Mouse (Mus musculus): ENCODE measurements at regions not wholly inside any gene's neighbourhood (a gene's known extent, or its start where the extent isn't known, plus 50 kb on each side); places are given as distances from the start of the nearest gene placed in this dataset.

DNA sequence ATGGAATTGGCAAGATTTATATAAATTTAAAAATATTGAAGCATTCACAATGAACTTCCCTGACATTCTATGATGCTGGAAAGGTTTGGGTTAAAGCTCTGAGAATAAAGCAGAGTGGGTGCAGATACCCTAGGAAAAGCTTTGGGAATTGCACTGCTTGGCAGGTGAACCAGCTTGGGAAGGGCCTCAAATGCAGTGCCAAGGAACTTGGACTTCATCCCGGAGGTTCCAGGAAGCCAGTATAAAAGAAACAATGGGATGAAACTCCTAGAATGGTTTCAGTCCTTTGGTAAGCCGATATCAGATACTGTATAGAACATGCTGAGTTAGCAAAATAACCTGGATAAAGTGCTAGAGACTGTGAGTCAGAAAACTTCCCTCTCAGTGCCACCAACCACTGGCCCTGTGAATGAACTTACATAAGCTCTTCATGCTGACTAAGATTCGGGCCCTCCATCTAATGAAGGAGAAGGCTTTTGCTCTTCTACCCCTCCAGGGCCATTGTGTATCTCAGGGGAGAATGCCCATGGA, 873.6 kb downstream of the Epha4 start:
- TF ChIP-seq GATA1 (IDR thresholded peaks at IDR 0.05; ENCODE audit: borderline replicate concordance, low read length) (no peak), FLI1 (IDR thresholded peaks at IDR 0.05; ENCODE audit: low read length) (no peak)
